Mouse (Mus musculus): ENCODE measurements around the gene Lrriq3. TPM values are rescaled to one million over a fixed set of nuclear protein-coding genes. Genes with fewer than 3 reads are reported as not detected.

Gene Lrriq3
- polyA plus RNA-seq, 1 experiment from 2014 or later, result 0.51 TPM

GRCm38 (mm10) chr3:155186456-155186855 lies 93.2 kb downstream of the Lrriq3 start:
- 87% methylated on average over 2 of the region's 2 CpGs for WGBS
- H3K27me3 ChIP-seq (ENCODE audit: control insufficient read depth, insufficient read depth, low read length), result no peaks in the 10 kb centered on the region
- DNase-seq (ENCODE audit: low spot score), result no peak

GRCm38 (mm10) chr3:155188857-155189256 lies 95.6 kb downstream of the Lrriq3 start:
- H3K4me2 ChIP-seq (ENCODE audit: low read depth, severe bottlenecking), result no peak overlapping the region
- WGBS, result 74% methylated on average over 2 of the region's 2 CpGs
- no peaks in the 10 kb centered on the region for H3K4me1 ChIP-seq (ENCODE audit: control insufficient read depth, insufficient read depth, low read length)
- H3K9me3 ChIP-seq (ENCODE audit: control insufficient read depth, low read length), result no peaks in the 10 kb centered on the region
- H3K27me3 ChIP-seq (ENCODE audit: control insufficient read depth, insufficient read depth, low read length), result no peaks in the 10 kb centered on the region
- H3K36me3 ChIP-seq (ENCODE audit: control insufficient read depth, insufficient read depth, low read length), result no peaks in the 10 kb centered on the region
- ATAC-seq (ENCODE audit: insufficient number of reproducible peaks, low FRiP score, low TSS enrichment, low read depth) (no peak), DNase-seq (ENCODE audit: low spot score) (no peak)
- no peak overlapping the region for H3K4me3 ChIP-seq (ENCODE audit: low read depth, low read length)
- no peak overlapping the region for H3K27ac ChIP-seq (replicated peaks; ENCODE audit: low read depth, low read length)
- H3K9ac ChIP-seq (ENCODE audit: low read length), result no peak overlapping the region

More at GRCm38 (mm10) chr3:155186456-155186855, 93.2 kb downstream of the Lrriq3 start:
- Histone ChIP-seq H3K27ac (replicated peaks; ENCODE audit: low read depth, low read length) (no peak overlapping the region), H3K4me1 (ENCODE audit: control insufficient read depth, insufficient read depth, low read length) (no peaks in the 10 kb centered on the region), H3K4me3 (ENCODE audit: low read depth, low read length) (no peak overlapping the region), H3K4me2 (ENCODE audit: low read depth, severe bottlenecking) (no peak overlapping the region), H3K9ac (ENCODE audit: low read length) (no peak overlapping the region), H3K36me3 (ENCODE audit: control insufficient read depth, insufficient read depth, low read length) (no peaks in the 10 kb centered on the region), H3K9me3 (ENCODE audit: control insufficient read depth, low read length) (no peaks in the 10 kb centered on the region)
- ATAC-seq (ENCODE audit: insufficient number of reproducible peaks, low FRiP score, low TSS enrichment, low read depth), result no peak

- no peak overlapping the region for H3K4me2 ChIP-seq (ENCODE audit: low read depth, severe bottlenecking)
- H3K4me1 ChIP-seq (ENCODE audit: control insufficient read depth, insufficient read depth, low read length), result no peaks in the 10 kb centered on the region
- no peaks in the 10 kb centered on the region for H3K36me3 ChIP-seq (ENCODE audit: control insufficient read depth, insufficient read depth, low read length)
- DNase-seq (ENCODE audit: low spot score) (no peak), ATAC-seq (ENCODE audit: insufficient number of reproducible peaks, low FRiP score, low TSS enrichment, low read depth) (no peak)
- no peaks in the 10 kb centered on the region for H3K9me3 ChIP-seq (ENCODE audit: control insufficient read depth, low read length)
- WGBS, result 24% methylated on average over 1 of the region's 1 CpGs
- no peaks in the 10 kb centered on the region for H3K27me3 ChIP-seq (ENCODE audit: control insufficient read depth, insufficient read depth, low read length)
- H3K27ac ChIP-seq (replicated peaks; ENCODE audit: low read depth, low read length), result no peak overlapping the region
- no peak overlapping the region for H3K9ac ChIP-seq (ENCODE audit: low read length)
- no peak overlapping the region for H3K4me3 ChIP-seq (ENCODE audit: low read depth, low read length)
These were observed 141.7 kb downstream of the Lrriq3 start for GRCm38 (mm10) chr3:155234919-155235318.

GRCm38 (mm10) chr3:155235502-155235901 lies 142.3 kb downstream of the Lrriq3 start:
- H3K4me2 ChIP-seq (ENCODE audit: low read depth, severe bottlenecking), result no peak overlapping the region
- no peaks in the 10 kb centered on the region for H3K9me3 ChIP-seq (ENCODE audit: control insufficient read depth, low read length)
- no peaks in the 10 kb centered on the region for H3K27me3 ChIP-seq (ENCODE audit: control insufficient read depth, insufficient read depth, low read length)
- no peak overlapping the region for H3K9ac ChIP-seq (ENCODE audit: low read length)
- no peak for ATAC-seq (ENCODE audit: insufficient number of reproducible peaks, low FRiP score, low TSS enrichment, low read depth)
- no peak overlapping the region for H3K4me3 ChIP-seq (ENCODE audit: low read depth, low read length)
- H3K4me1 ChIP-seq (ENCODE audit: control insufficient read depth, insufficient read depth, low read length), result no peaks in the 10 kb centered on the region
- no peak for DNase-seq (ENCODE audit: low spot score)
- H3K27ac ChIP-seq (replicated peaks; ENCODE audit: low read depth, low read length), result no peak overlapping the region
- H3K36me3 ChIP-seq (ENCODE audit: control insufficient read depth, insufficient read depth, low read length), result no peaks in the 10 kb centered on the region

Other genes starting within 250 kb of the Lrriq3 start
- not detected in 2 replicates for gene Tnni3k, start 38.0 kb upstream of the Lrriq3 start, polyA plus RNA-seq (2014; fragmentation: Nextera tagmentation; extraction: Ambion mirVana)
- 16.3 and 16.8 TPM in 2 replicates for gene Fpgt, start within 50 bp of the Lrriq3 start, polyA plus RNA-seq (2014; fragmentation: Nextera tagmentation; extraction: Ambion mirVana)

All from limb, embryonic 11.5 days (tissue).